Mouse (Mus musculus) lung, postnatal 10 days (tissue): Measurements from ENCODE around the gene Ufc1.

Experiments used
- DNase-seq: peaks from one replicate; pipeline ENCODE4 v3.0.0; 2021

Gene Ufc1

DNA sequence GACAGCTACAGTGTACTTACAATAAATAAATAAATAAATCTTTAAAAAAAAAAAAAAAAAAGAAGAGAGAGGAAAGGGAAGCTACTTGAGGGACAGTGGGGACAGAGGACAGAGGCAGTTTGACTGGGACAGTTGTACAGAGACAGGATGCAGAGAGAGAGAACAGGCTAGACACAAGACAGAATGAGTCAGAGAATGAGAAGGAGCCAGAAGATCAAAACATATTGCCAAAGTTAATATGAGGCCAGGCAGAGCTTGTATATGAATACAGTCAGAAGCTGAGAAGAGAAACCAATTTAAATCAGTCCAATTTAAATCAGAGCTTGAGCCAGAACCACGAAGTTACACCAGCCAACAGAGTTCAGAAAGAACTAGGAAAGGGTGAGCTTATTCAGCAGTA lies 26.5 kb downstream of the Ufc1 start:
- DNase-seq: no peak

DNA sequence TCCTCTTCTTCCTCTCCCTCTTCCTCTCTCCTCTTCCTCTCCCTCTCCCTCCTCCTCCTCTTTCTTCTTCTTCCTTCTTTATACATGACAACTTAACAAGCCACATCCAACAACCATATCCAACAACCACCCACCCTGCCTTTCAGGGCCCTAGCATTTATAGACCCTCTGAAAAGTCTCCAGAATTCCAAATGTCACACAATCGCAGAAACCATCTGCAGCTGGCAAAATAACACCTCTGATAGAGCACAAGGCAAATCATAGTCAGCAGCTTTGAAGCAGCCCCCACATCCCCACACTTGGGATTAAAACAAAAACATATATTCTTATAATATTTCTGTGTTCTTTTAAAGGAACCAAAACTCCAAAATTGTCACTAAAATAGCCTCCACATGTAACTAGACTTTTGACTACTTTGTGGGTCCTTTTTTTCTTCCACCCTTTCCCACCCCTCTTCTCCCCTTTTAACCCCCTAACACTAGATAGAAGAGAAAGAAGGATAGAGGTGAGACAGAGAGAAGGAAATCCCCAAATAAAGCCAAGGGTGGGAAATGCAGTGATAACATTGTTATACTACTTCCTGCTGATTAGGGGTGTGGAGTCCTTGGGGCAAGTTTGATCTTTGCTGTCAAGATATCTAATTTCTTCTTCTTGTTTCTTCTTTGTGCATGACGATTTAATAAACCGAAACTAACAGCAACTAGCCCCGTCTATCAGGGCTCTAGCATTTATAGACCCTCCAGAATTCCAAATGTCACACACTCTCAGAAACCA lies 28.7 kb downstream of the Ufc1 start:
- no peak for DNase-seq

DNA sequence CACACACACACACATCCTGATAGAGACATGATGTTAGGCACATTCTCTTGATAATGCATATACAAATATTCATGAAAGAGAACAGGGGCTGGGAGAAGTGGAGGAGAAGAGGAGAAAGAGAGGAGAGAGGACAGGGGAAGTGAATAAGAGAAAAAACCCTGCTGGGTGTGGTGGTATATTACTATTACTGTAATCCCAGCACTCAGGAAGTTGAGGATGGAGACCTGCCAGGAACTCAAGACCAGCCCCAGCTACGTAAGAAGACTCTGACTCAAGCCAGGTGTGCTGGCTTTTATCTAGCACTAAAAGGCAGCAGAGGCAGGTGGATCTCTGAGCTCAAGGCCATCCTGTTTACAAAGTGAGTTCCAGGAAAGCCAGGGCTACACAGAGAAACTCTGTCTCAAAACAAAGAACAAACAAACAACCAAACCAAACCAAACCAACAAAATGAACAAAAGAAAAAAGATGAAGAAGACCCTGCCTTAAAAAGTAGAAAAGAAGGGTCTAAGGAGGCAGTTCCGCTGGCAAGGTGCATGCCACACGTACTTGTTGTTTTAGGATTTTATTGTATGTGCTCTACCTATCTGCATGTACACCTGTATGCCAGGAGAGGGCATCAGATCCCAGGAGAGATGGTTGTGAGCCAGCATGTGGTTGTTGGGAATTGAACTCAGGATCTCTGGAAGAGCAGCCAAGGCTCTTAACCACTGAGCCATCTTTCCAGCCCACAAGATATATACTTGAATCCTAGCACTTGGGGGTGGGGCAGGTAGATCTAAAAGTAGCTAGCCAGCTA lies 31.0 kb downstream of the Ufc1 start:
- DNase-seq: peak; percentile 51

DNA sequence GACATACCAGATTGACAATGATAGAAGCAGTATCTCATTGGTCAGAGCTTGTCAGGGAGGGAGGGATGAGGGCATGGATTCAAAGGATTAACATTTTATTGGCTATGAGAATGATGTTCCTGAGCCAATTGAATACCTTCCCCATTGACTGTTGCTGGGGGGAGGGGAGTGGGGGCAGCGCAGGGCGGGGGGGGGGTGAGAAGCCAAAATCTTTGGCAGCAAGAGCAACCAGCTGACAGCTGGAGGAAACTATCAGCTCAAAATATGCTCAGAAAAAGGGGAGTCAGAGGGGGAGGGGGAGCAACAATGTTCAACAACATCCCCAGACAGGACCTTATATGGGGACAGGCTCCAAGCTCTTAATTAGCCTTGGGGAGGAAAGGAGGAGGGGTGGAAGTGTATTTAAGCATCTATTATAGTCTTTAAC lies 31.6 kb downstream of the Ufc1 start:
- DNase-seq: peak; percentile 91

DNA sequence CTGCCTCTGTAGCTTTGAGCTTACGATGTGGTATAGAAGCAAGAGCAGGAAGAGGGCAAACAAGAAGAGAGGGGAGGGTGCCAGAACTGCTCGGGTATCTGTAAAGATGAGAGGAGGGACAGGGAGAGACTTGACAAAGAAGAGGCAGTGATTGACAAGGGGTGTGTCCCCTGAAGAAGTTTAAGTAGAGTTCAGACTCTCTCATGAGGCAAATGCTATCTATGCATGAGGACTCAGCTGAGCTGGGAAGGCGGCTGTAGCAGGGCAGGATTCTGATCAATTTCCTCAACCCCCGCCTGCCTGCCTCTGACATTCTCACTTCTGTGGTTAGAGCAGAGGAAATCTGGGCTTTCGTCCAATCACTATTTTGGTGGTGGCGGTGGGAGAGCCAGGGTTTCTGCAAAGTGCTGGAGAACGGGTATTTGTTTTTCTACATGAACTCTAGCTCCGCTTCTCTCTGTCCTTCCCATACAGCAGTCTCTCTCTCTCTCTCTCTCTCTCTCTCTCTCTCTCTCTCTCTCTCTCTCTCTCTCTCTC lies 32.2 kb downstream of the Ufc1 start:
- DNase-seq: peak; percentile 93

DNA sequence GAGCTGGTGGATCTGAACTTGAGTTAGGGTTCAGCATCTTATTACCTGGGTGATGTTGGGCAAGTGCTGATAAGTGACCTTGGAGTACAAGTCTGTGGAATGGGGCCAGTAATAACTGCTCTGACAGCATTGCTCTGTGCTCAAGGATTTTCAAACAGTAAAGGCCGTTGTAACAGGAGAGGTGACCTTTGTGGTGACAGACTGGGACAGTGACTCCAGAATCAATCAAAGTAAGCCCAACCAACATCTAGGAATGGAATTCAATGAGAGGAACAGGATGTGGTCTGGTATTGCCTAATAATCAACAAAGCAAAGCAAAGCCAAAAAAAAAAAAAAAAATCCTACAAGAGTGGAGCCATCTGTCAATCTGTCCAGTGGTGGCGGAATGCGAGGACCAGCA lies 34.5 kb downstream of the Ufc1 start:
- DNase-seq: peak; percentile 46

DNA sequence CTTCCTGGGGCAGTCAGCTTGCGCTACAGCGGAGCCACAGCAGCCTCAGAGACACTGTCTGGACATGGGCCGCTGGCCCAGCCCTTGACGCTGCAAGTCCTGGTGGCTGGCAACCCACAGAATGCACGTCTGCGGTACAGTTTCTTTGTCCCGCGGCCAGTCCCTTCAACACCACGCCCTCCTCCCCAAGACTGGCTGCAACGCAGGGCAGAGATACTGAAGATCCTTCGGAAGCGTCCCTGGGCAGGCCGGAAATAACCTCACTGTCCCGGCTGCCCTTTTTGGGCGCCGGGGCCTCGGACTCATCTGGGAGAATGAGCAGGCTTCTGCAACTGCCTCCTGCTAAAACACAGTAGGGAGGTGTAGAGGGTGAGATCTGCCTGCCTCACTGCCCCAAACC lies 35.9 kb downstream of the Ufc1 start:
- DNase-seq: no peak

DNA sequence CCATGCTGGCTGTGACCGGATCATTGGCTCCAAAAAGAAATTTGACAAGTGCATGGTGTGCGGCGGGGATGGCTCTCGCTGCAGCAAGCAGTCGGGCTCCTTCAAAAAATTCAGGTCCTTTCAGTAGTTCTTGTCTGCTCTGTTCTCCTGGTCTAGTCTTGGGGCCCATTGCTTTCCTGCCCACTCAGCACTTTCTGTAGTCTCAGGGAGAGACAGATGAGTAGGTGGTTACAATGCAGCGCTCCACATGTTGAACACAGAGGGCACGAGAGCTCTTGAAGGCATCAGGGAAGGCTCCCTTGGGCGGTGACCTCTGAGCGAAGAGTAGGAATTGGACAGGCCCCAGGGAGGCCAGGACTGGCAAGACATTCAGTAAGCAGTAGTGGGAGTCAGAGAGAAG lies 37.0 kb downstream of the Ufc1 start:
- no peak for DNase-seq

DNA sequence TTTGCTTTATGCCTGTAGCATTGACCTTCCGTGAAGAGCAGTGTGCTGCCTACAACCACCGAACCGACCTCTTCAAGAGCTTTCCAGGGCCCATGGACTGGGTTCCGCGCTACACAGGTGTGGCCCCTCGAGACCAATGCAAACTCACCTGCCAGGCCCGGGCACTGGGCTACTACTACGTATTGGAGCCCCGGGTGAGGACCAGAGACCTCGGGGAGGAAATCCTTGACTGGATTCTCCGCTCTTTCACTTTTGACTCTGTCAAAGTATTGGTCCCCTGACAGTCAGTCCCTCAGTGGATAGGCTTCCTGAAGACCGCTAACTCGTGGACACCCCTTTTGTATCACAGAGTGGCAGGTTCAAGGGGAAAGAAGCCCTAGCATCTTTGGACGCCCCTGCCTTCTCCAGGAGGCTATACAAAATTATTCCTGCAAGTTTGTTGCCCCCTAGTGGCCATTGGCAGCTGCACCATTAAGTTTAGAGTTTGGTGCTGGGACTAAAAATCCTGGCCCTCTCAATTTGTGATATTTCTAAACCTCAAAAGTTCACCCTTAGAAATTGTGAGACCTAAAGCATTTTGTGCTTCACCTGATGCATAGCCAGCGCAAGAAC lies 37.8 kb downstream of the Ufc1 start:
- peak; percentile 84 for DNase-seq

DNA sequence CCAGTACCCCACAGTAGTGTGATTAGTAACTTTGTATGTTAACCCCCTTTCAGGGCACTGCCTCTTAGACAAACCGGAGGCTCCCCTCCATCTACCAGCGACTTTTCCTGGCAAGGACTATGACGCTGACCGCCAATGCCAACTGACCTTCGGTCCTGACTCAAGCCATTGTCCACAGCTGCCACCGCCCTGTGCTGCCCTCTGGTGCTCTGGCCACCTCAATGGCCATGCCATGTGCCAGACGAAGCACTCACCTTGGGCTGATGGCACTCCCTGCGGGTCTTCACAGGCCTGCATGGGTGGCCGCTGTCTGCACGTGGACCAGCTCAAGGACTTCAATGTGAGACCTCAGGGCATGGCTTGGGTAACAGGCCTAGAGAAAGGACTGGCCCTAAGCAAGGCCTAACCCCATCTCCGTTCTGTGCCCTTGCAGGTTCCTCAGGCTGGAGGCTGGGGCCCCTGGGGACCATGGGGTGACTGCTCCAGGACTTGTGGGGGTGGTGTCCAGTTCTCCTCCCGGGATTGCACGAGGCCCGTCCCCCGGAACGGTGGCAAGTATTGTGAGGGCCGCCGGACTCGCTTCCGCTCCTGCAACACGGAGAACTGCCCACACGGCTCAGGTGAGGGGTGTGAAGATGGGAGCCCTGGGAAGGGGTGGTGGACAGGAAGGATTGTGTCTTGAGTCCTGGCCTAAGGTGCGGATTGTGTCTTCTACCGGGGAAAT lies 38.6 kb downstream of the Ufc1 start:
- DNase-seq: no peak

DNA sequence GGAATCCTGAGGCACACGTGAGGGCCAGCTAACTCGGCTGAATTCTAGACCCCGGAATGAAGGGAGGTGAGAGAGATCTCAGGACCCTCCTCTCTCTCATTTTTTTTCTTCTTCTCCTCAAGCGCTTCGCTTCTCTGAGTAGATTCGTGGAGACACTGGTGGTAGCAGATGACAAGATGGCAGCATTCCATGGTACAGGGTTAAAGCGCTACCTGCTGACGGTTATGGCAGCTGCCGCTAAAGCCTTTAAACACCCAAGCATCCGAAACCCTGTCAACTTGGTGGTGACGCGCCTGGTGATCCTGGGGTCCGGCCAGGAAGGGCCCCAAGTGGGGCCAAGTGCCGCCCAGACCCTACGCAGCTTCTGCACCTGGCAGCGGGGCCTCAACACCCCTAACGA lies 42.4 kb downstream of the Ufc1 start:
- no peak for DNase-seq

DNA sequence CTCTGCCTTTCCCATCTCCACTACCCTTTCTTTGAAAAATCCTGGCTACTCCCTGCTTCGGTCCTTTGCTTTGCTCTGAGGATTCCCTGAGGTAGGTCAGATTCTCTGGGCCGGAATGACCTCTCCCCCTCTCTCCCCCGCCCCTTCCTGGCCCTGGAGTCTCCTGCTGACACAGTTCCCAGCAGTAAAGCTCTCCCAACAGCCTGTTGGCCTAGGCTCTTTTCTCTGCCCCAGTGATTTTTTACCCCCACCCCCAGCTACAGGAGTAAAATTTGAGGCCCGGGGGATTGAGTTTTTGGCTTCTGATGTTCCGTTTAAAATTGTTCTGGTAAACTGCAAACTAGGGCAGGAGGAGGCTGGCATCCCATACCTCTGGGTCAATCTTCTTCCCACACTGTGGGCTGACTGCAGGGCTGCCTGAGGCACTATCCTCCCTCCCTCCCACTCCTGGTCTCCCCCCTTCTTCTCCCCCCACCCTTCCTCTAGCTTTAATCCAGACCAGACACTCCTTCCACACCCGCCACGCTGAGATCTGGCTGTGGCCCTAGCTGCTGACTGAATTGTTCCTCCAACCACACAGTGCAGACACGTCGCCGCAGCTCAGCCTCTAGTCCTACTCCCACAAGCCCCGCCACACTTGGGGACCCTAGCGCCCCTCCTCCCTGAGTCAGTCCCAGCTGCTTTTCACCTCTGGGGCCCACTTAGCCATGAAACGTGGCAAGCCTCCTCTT lies 43.1 kb downstream of the Ufc1 start:
- peak; percentile 62 for DNase-seq

DNA sequence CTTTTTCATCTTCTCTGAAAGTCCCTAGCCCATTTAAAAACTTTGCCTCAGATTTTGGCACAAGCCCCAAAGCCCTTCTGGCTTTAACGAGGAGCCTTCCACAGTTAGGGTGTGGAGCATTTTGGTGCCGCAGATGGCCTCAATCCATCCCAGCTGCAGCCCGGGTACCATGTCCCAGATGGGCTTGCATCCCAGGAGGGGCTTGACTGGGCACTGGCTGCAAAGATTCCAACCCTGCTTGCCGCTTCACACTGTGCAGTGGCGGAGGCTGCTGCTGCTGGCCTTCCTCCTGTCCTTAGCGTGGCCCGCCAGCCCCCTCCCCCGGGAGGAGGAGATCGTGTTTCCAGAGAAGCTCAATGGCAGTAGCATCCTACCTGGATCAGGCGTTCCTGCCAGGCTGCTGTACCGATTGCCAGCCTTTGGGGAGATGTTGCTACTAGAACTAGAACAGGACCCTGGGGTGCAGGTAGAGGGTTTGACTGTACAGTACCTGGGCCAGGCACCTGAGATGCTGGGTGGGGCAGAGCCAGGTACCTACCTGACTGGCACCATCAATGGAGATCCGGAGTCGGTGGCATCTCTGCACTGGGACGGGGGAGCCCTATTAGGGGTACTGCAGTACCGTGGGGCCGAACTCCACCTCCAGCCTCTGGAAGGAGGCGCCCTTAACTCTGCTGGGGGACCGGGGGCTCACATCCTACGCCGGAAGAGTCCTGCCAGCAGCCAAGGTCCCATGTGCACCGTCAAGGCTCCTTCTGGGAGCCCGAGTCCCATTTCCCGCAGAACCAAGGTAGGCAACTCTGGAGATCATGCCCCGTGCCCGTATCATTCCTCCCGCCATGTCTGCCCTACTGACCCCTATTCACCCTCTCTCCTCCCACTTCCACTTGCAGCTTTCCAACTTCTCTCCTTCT lies 43.9 kb downstream of the Ufc1 start, which contains the start of gene Ndufs2:
Gene Ndufs2, minus strand, starts transcription at position 709 of the 914 bp plus-strand sequence.
- peak; percentile 35 for DNase-seq

DNA sequence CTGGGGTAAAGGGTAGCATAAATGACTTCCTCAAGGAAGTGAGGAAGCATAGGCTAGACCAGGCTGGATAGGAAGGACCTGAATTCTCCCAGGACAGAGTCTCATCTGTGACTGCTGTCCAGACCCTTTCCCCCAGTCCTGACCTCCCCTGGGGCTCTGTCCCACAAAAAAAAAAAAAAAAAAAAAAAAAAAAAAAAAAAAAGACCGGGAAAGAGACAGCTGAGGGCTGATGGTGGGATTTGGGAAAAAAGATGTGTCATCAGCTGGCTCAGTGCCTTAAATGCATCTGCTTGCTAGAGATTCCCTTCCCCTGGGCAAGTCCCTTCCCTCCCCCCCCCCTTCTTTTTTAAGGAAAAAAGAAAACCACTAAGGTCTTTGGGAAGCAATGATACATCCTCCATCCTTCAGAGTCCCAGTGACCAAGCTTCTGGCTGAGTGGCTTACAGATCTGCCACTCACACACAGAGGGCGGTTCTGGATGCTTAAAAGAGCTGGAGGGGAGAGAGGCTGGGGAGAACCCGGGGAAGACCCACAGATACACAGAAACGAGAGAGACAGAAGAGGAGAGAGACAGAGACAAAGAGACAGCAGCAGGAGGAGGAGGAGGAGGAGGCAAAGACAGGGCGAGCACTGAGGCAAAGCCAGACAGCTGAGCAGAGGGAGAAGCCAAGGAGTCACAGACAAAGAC lies 44.8 kb downstream of the Ufc1 start, which contains the start of gene Adamts4:
Gene Adamts4, plus strand, starts transcription at position 509 of the 688 bp plus-strand sequence.
- peak; percentile 75 for DNase-seq

DNA sequence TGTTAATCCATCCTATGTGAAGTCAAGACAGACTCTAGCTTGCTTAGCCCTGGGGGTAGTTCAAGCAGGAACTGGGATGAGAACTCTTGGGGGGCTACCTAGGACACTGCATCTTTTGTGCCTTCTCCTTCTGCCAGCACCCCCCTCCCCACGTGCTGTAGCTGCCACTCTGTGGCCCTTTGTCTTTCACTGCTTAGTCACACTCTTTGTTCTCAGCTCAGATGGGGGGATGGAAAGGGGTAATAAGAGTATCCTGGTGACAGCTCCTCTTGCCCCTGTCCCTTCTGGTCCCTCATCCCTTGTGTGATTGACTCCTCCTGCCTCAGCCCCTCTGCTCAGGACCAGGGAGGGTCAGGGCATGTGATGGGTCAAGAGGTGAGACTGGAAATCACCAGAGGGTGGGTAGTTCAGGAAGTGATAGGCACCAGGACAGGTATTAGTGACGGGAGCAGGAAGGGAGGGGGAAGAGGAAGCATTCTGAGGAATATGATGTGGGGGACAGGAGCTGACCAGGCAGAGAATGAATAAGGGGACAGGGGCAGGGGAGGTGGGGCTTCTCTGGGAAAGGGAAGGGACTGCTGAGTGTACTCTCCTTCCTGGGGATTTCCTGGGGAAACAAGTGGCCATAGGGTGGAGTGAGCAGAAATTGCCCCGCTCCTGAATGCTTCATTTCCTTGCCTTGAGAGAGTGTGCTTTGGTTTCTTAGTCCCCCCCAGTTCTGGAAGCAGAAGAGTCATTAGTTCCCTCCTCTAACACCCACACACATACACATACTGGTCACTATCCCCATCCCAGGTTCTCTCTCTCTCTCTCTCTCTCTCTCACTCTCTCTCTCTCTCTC lies 46.2 kb downstream of the Ufc1 start:
- DNase-seq: no peak

DNA sequence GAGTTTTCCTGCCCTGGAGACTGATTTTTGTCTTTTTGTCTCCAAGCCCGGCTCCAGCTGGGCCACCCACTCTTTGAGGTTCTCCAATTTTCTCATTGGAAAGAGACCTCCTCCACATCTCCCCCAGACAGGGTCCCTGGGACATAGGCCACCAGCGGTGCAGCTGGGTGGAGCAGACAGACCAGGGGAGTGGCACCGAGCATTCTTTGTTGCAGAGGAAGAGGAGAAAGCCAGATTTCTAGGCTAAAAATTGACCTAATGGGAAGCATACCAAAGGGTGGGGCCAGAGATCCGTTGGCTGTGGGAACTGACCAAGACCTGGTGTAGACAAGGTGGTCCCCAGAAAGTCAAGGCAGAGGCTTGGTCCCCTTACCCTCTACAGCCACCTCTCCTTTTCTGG lies 46.9 kb downstream of the Ufc1 start:
- DNase-seq: no peak

DNA sequence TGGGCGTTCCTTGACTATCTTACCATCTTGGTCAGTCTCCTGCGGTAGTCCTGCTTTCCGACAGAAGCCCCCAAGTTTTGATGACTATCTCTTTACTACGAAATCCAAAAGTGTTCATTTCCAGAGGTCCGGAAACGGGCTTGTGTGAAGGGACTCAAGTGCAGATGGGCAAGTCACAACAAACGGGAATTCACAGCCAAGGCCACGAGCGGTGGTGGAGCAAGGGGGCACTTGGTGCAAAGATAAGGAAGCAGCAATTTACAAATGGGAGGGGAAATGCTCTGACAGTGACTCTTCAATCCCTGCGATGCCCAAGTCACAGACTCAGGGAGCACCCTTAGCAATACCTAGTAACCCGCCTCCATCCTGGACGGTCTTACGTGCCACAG lies 47.4 kb downstream of the Ufc1 start:
- DNase-seq: no peak

DNA sequence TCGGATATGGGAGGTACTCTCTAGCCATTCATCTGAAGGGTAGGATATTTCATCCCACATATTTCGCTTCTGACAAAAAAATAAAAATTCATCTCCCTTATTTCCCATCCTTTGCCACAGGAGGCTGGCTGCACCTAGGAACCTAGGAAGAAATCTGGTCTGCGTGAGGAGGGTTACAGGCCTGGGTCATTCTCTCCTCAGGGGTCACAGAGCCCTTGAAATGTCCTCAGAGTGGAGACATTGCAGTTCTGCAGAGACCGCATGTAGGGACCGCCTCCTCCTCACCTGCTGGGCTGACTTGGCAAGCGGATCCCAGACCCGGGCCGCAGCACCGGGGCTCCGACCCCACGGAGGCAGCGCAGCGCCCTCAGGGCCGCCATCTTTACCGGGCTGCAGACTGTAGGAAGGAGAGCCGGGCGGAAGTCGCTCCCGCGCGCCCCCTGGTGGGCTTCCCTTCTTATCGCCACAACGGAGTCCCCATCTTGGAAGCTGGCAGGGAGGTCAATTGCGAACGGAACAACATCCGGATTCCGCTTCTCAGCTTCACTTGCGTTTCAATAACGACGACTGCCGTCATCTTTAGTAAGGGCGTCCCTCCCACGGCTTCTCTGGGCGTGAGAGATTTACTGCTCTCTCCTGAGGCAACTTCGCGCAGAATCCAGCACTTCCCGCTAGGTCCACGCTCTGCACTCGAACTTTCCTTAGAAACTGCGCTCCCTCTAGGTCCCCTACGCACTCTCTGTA lies 47.9 kb downstream of the Ufc1 start:
- peak; percentile 98 for DNase-seq

DNA sequence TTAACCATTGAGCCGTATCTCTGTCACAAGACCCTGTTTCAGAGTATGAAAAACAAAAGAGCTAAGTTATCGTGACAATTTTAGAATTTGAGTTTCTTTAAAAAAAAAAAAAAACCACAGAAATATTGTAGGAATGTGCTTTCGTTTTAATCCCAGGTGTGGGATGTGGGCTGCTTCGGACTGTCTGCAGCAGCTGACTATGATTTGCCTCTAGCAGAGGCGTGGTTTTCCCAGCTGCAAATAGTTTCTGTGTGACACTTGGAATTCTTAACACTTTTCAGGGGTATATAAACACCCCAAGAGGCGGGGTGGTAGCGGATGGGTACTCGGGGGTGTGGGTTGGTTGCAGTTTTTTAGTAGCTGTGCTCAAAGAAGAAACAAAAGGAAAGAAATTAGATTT lies 49.5 kb downstream of the Ufc1 start:
- DNase-seq: no peak
